Mouse (Mus musculus): ENCODE measurements at regions not wholly inside any gene's neighbourhood (a gene's known extent, or its start where the extent isn't known, plus 50 kb on each side); places are given as distances from the start of the nearest gene placed in this dataset.
A peak's percentile ranks its signal among the peaks of the same experiment; 100 is the strongest.

DNA sequence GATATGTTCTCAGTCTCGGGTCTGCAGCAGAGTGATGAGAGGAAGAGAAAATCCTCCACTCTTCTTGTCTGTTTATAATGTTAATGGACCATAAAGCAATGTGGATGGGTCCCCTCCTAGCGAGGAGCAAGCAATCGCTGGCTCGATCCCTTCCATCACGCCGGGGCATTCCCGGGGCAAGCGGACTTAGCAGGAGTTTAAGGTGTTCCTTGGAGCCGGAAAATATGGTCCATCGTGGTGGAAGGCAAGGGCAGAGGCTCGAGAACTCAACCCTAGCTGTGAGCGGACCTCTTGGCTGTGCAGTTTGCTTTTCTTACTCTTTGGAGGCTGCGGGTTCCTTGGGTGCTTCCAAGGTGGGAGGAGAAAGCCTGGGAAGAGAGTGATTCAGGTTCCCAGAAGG, 127.1 kb upstream of the Dpyd start:
- H3K4me3 ChIP-seq (replicated peaks; ENCODE audit: low read length), result peak overlapping the region; percentile 55
- H3K9me3 ChIP-seq (ENCODE audit: control insufficient read depth, low read length), result no peaks in the 10 kb centered on the region
- H3K4me2 ChIP-seq (ENCODE audit: low read length), result peak overlapping the region; percentile 95
- H3K36me3 ChIP-seq (ENCODE audit: control insufficient read depth, insufficient read depth), result no peaks in the 10 kb centered on the region
- no peaks in the 10 kb centered on the region for H3K27me3 ChIP-seq (replicated peaks; ENCODE audit: control insufficient read depth, insufficient read depth, low read length)
- no peak for ATAC-seq
- WGBS, result 3% methylated on average over 13 of the region's 13 CpGs
- H3K4me1 ChIP-seq (replicated peaks; ENCODE audit: control insufficient read depth, insufficient read depth, low read length), result peaks cover 11% of the 10 kb centered on the region
- peak overlapping the region; percentile 77 for H3K27ac ChIP-seq (ENCODE audit: low read length)
- H3K9ac ChIP-seq (replicated peaks; ENCODE audit: low read depth, low read length), result peak overlapping the region; percentile 73

DNA sequence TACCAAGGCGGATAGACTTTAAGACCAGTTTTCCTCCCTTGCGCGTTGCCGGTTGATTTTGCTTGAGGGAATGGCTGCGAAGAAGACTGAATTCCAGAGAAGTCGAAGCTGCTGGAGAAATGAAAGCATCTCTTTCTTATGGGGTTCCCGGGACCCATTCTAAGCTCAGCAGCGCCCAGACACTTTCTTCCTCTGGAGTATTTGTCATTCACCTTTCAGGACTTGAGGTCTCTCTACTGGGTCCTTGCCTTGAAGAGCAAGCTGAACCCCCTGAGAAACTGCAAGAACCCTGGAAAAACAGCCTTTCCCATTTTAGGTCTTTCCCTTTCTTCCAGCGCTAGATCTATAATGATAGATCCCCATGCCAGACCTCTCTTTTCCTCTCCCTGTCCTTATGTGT, 126.7 kb upstream of the Dpyd start:
- Histone ChIP-seq H3K9me3 (ENCODE audit: control insufficient read depth, low read length) (no peaks in the 10 kb centered on the region), H3K9ac (replicated peaks; ENCODE audit: low read depth, low read length) (peak overlapping the region; percentile 73), H3K27ac (ENCODE audit: low read length) (peak overlapping the region; percentile 77), H3K36me3 (ENCODE audit: control insufficient read depth, insufficient read depth) (no peaks in the 10 kb centered on the region), H3K4me2 (ENCODE audit: low read length) (peak overlapping the region; percentile 95), H3K27me3 (replicated peaks; ENCODE audit: control insufficient read depth, insufficient read depth, low read length) (no peaks in the 10 kb centered on the region), H3K4me3 (replicated peaks; ENCODE audit: low read length) (peak overlapping the region; percentile 55), H3K4me1 (replicated peaks; ENCODE audit: control insufficient read depth, insufficient read depth, low read length) (peaks cover 9% of the 10 kb centered on the region)
- no peak for ATAC-seq
- 9% methylated on average over 9 of the region's 9 CpGs for WGBS

DNA sequence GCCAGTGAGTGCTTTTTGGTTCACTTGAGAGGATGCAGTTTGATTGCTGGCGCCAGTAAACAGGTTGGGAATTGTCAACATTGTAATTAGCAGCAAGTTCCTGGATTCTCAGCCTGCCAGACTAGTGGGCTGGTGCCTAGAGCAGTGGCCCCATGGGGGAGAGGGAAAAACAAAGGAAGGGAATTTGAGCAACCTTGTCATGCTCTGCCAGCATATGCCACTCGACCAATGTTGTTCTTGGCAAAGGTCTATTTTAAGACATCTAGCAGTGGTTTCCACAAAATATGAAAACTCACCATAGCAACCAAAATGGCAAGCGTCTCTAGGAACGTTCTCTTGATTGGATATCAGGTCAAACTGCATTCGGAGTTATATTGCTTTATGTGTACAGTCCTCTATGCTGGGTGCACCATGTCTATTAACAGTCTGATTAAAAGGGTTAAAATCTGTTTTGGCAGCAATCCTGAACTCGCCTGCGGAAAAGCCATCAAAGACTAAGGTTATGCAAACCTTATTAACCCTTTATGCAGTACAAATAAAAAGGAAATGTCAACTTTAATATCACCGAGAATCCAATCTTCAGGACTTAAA, 118.1 kb upstream of the Dpyd start:
- 24% methylated on average over 8 of the region's 8 CpGs for WGBS
- Histone ChIP-seq H3K27ac (ENCODE audit: low read length) (no peak overlapping the region), H3K9ac (replicated peaks; ENCODE audit: low read depth, low read length) (no peak overlapping the region), H3K4me2 (ENCODE audit: low read length) (peak overlapping the region; percentile 18), H3K9me3 (ENCODE audit: control insufficient read depth, low read length) (no peaks in the 10 kb centered on the region), H3K36me3 (ENCODE audit: control insufficient read depth, insufficient read depth) (no peaks in the 10 kb centered on the region), H3K4me3 (replicated peaks; ENCODE audit: low read length) (no peak overlapping the region), H3K27me3 (replicated peaks; ENCODE audit: control insufficient read depth, insufficient read depth, low read length) (no peaks in the 10 kb centered on the region), H3K4me1 (replicated peaks; ENCODE audit: control insufficient read depth, insufficient read depth, low read length) (peaks cover 16% of the 10 kb centered on the region)
- ATAC-seq, result peak; percentile 89

DNA sequence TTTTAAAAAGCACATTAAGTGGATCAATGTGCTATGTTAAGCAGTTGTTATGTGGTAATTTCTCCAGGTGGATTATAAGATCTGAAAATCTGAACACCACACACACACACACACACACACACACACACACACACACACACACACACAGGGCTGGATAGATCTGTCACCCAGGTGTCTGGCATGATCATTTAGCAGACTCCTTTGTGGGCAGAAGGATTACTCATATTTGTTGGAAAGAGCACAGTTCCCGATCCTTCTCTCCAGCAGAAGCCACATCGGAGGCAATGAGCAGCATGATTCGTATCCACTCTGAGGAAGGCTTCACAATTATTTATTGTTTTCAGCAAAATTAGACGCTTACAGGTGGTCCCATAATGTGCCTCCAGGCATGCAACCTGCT, 116.6 kb upstream of the Dpyd start:
- Histone ChIP-seq H3K9ac (replicated peaks; ENCODE audit: low read depth, low read length) (no peak overlapping the region), H3K4me1 (replicated peaks; ENCODE audit: control insufficient read depth, insufficient read depth, low read length) (peaks cover 16% of the 10 kb centered on the region), H3K27me3 (replicated peaks; ENCODE audit: control insufficient read depth, insufficient read depth, low read length) (no peaks in the 10 kb centered on the region), H3K36me3 (ENCODE audit: control insufficient read depth, insufficient read depth) (no peaks in the 10 kb centered on the region), H3K9me3 (ENCODE audit: control insufficient read depth, low read length) (no peaks in the 10 kb centered on the region), H3K4me2 (ENCODE audit: low read length) (no peak overlapping the region), H3K4me3 (replicated peaks; ENCODE audit: low read length) (no peak overlapping the region), H3K27ac (ENCODE audit: low read length) (no peak overlapping the region)
- 49% methylated on average over 4 of the region's 4 CpGs for WGBS
- ATAC-seq, result no peak

DNA sequence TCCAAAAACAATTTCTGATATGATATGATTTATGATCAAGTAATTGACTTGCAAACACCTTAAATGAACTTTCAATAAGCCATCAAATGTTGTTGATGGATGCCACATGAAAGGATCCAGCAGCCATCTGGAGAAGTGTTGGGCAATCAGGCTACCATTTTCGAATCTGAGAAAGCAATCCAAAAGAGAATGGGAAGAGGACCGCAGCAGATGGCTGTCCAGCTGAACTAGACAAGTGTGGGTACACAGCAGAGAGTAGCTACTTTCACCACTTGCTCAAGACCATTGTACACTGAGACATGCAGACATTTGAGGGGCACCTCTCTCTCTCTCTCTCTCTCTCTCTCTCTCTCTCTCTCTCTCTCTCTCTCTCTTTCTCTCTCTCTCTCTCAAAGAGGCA, 102.3 kb upstream of the Dpyd start:
- no peak overlapping the region for H3K9ac ChIP-seq (replicated peaks; ENCODE audit: low read depth, low read length)
- no peak overlapping the region for H3K4me3 ChIP-seq (replicated peaks; ENCODE audit: low read length)
- no peaks in the 10 kb centered on the region for H3K27me3 ChIP-seq (replicated peaks; ENCODE audit: control insufficient read depth, insufficient read depth, low read length)
- no peaks in the 10 kb centered on the region for H3K36me3 ChIP-seq (ENCODE audit: control insufficient read depth, insufficient read depth)
- H3K9me3 ChIP-seq (ENCODE audit: control insufficient read depth, low read length), result no peaks in the 10 kb centered on the region
- no peak overlapping the region for H3K4me2 ChIP-seq (ENCODE audit: low read length)
- 70% methylated on average over 2 of the region's 2 CpGs for WGBS
- ATAC-seq, result 0 out of 2 replicates have a peak, but pooled peaks have one; percentile 23
- H3K27ac ChIP-seq (ENCODE audit: low read length), result no peak overlapping the region
- 0 out of 2 replicates have a peak, but pooled peaks cover 5% of the 10 kb centered on the region for H3K4me1 ChIP-seq (replicated peaks; ENCODE audit: control insufficient read depth, insufficient read depth, low read length)

DNA sequence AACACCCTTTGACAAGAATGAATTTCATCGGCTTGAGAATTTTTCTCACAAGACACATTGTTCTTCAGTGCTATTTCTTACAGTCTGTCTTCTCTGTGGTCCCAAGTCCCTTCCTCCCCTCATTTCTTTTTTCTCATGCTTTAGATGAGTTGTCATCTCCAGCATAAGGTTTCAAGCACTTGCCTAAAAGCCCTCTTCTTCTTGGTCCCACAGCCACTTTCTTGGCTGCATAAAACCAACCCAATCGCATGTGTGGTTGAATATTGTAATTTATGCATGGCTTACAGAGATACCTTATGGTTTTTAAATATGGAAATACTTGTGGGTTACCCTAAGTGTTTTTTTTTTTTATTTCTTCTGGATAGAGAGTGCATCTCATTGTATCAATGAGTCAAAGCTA, 96.3 kb upstream of the Dpyd start:
- H3K4me3 ChIP-seq (replicated peaks; ENCODE audit: low read length), result no peak overlapping the region
- 0 out of 2 replicates have a peak, but pooled peaks cover 6% of the 10 kb centered on the region for H3K4me1 ChIP-seq (replicated peaks; ENCODE audit: control insufficient read depth, insufficient read depth, low read length)
- no peak overlapping the region for H3K27ac ChIP-seq (ENCODE audit: low read length)
- WGBS, result 68% methylated on average over 2 of the region's 2 CpGs
- peaks cover 4% of the 10 kb centered on the region; the same call in 1 of the 2 replicates for H3K36me3 ChIP-seq (ENCODE audit: control insufficient read depth, insufficient read depth)
- no peaks in the 10 kb centered on the region for H3K9me3 ChIP-seq (ENCODE audit: control insufficient read depth, low read length)
- no peak overlapping the region for H3K9ac ChIP-seq (replicated peaks; ENCODE audit: low read depth, low read length)
- H3K4me2 ChIP-seq (ENCODE audit: low read length), result no peak overlapping the region
- ATAC-seq, result 0 out of 2 replicates have a peak, but pooled peaks have one; percentile 18
- no peaks in the 10 kb centered on the region for H3K27me3 ChIP-seq (replicated peaks; ENCODE audit: control insufficient read depth, insufficient read depth, low read length)

DNA sequence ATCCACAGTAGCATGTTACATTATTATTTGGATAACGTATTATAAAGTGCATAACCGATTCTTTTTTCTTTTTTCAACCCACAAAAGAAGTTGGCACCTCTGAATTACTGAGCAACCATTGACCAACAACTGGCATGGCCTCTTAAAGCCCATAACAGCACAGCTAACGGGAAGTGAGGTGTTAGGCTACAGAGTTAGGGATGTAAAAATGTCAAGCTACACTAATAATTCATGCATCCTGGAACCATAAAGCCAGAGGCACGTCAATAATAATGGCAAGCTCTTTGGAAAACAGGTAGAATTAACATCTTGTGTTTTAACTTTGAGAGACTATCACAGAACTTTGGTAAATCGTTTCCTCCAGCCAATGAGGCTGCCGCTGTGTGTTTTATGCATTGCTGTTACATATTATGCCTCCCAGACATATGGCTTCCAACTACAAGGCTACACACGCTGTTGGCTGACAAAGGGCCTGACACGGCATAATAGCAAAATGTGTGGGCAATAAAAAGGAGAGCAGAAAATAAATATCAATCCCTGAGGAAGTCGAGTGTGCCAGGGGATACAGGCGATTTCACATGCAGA, 89.6 kb upstream of the Dpyd start:
- H3K27me3 ChIP-seq (replicated peaks; ENCODE audit: control insufficient read depth, insufficient read depth, low read length), result no peaks in the 10 kb centered on the region
- no peak overlapping the region for H3K27ac ChIP-seq (ENCODE audit: low read length)
- H3K4me3 ChIP-seq (replicated peaks; ENCODE audit: low read length), result no peak overlapping the region
- H3K36me3 ChIP-seq (ENCODE audit: control insufficient read depth, insufficient read depth), result peaks cover 4% of the 10 kb centered on the region; the same call in 1 of the 2 replicates
- H3K4me1 ChIP-seq (replicated peaks; ENCODE audit: control insufficient read depth, insufficient read depth, low read length), result no peaks in the 10 kb centered on the region
- no peak overlapping the region for H3K9ac ChIP-seq (replicated peaks; ENCODE audit: low read depth, low read length)
- no peak for ATAC-seq
- WGBS, result 67% methylated on average over 10 of the region's 10 CpGs
- H3K4me2 ChIP-seq (ENCODE audit: low read length), result no peak overlapping the region
- H3K9me3 ChIP-seq (ENCODE audit: control insufficient read depth, low read length), result no peaks in the 10 kb centered on the region

DNA sequence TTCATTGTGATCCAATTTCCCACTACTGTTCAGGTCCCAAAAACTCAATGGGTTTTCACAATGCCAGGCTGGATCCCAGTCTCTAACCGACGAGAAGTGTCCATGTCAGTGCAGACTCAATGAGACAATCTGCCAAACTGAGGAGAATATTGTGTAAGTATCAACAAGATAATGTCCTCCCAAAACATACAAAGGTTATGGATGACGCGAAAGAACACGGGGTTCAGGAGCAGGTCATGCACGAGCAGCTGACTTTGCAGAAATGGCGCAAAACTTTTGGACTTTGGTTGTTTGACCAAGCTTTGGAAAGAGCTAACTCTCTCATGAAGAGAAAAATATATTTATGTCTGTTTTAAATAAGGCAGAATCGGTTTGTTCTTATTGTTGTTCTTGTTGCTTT, 83.9 kb upstream of the Dpyd start:
- Histone ChIP-seq H3K27me3 (replicated peaks; ENCODE audit: control insufficient read depth, insufficient read depth, low read length) (no peaks in the 10 kb centered on the region), H3K4me1 (replicated peaks; ENCODE audit: control insufficient read depth, insufficient read depth, low read length) (no peaks in the 10 kb centered on the region), H3K36me3 (ENCODE audit: control insufficient read depth, insufficient read depth) (no peaks in the 10 kb centered on the region), H3K9ac (replicated peaks; ENCODE audit: low read depth, low read length) (no peak overlapping the region), H3K4me3 (replicated peaks; ENCODE audit: low read length) (no peak overlapping the region), H3K9me3 (ENCODE audit: control insufficient read depth, low read length) (no peaks in the 10 kb centered on the region), H3K4me2 (ENCODE audit: low read length) (no peak overlapping the region), H3K27ac (ENCODE audit: low read length) (no peak overlapping the region)
- 90% methylated on average over 8 of the region's 8 CpGs for WGBS
- no peak for ATAC-seq

DNA sequence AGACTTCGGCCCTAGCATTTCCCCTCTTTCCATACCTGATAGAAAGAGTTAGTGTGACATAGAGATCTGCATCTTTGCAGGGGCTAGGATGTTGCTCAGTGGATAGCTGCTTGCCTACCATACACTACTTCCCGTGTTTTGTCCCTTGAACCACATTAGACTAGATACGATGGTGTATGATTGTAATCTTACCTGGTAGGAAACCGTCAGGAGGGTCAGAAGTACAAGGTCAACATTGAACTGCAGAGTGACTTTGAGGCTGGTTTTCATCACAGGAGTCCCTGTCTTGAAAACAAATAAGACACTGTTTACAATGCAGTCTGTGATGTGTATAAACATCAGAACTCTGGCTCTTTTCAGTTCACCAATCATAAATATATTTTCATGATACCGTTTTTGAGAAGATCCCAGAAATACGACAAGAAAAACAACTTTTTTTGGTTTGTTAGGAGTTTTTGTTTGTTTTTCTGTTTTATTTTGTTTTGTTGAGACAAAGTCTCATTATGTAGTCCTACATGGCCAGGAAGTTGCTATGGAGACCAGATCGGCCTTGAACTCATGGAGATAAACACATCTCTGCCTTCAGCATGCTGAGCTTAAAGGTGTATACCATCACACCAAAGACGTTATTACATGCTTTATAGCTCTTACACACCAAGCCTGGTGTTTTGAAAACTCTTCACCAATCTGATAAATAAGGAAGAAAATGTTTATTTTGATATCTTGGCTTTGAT, 81.2 kb upstream of the Dpyd start:
- Histone ChIP-seq H3K4me1 (replicated peaks; ENCODE audit: control insufficient read depth, insufficient read depth, low read length) (no peaks in the 10 kb centered on the region), H3K4me3 (replicated peaks; ENCODE audit: low read length) (no peak overlapping the region), H3K9me3 (ENCODE audit: control insufficient read depth, low read length) (no peaks in the 10 kb centered on the region), H3K9ac (replicated peaks; ENCODE audit: low read depth, low read length) (no peak overlapping the region), H3K27me3 (replicated peaks; ENCODE audit: control insufficient read depth, insufficient read depth, low read length) (no peaks in the 10 kb centered on the region), H3K36me3 (ENCODE audit: control insufficient read depth, insufficient read depth) (no peaks in the 10 kb centered on the region), H3K4me2 (ENCODE audit: low read length) (no peak overlapping the region), H3K27ac (ENCODE audit: low read length) (no peak overlapping the region)
- ATAC-seq, result no peak
- 72% methylated on average over 8 of the region's 8 CpGs for WGBS

Measured in forebrain, embryonic 16.5 days (tissue).